Mouse (Mus musculus): Measurements from ENCODE around the gene Hivep1. TPM values are rescaled to one million over a fixed set of nuclear protein-coding genes. Genes with fewer than 3 reads are reported as not detected.
A peak's percentile ranks its signal among the peaks of the same experiment; 100 is the strongest.

The Hivep1 gene
- polyA plus RNA-seq, 1 experiment from 2014 or later: 16.8 TPM

DNA sequence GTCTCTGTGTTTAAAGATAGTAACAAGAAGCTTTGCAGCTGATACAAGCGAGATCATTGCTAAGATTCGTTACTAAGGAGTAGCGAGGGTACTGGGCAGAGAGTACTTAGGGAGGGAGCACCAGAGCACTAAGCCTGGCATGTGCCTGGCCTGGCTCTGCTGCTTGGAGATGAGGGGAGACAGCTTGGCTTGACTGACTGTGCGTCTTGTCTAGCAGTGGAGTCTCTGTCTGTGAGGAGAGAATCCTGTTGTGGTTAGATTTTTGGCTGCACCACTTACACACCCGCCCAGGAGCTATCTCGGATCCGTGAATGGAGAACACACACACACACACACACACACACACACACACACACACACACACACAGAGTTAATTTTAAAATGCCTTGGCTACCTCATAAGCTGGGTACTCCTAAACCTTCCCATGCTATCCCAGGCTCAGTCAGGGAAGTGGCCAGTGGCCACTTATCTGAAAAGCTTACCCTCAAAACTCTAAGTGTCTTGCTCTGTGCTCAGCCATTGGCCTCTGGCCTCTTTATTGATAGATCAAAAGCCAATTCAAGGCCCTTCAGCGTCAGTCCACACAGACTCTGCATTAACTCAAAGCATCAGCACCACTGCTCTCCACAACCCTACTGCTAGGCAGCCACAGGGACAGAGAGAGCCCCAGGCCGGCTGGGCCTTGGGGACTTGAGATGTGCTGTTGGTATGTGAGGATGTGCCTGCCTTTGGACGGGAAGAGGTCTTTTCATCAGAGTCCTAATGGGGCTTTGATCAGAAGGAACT is 28.5 kb downstream of the Hivep1 start:
- H3K9ac ChIP-seq: no peak overlapping the region
- H3K27me3 ChIP-seq: no peaks in the 10 kb centered on the region
- no peak overlapping the region for H3K4me2 ChIP-seq
- no peak overlapping the region for H3K4me3 ChIP-seq
- no peaks in the 10 kb centered on the region for H3K4me1 ChIP-seq
- H3K9me3 ChIP-seq (replicated peaks): no peaks in the 10 kb centered on the region
- H3K36me3 ChIP-seq (ENCODE audit: poor library complexity, severe bottlenecking): peaks cover 33% of the 10 kb centered on the region
- no peak overlapping the region for H3K27ac ChIP-seq
- 68% methylated on average over 10 of the region's 10 CpGs for WGBS
- no peak for ATAC-seq

GRCm38 (mm10) chr13:42088339-42088738 is 36.5 kb downstream of the Hivep1 start:
- no peaks in the 10 kb centered on the region for H3K9me3 ChIP-seq (replicated peaks)
- no peak overlapping the region for H3K4me2 ChIP-seq
- no peak overlapping the region for H3K4me3 ChIP-seq
- 67% methylated on average over 5 of the region's 5 CpGs for WGBS
- peaks cover 12% of the 10 kb centered on the region for H3K4me1 ChIP-seq
- no peak overlapping the region for H3K9ac ChIP-seq
- no peak overlapping the region for H3K27ac ChIP-seq
- H3K36me3 ChIP-seq (ENCODE audit: poor library complexity, severe bottlenecking): no peaks in the 10 kb centered on the region
- ATAC-seq: no peak
- H3K27me3 ChIP-seq: no peaks in the 10 kb centered on the region

- Histone ChIP-seq H3K4me1 (peaks cover 17% of the 10 kb centered on the region), H3K9me3 (replicated peaks) (no peaks in the 10 kb centered on the region), H3K9ac (no peak overlapping the region), H3K36me3 (ENCODE audit: poor library complexity, severe bottlenecking) (no peaks in the 10 kb centered on the region), H3K27me3 (no peaks in the 10 kb centered on the region), H3K4me2 (no peak overlapping the region), H3K27ac (no peak overlapping the region), H3K4me3 (no peak overlapping the region)
- WGBS: 72% methylated on average over 8 of the region's 8 CpGs
- no peak for ATAC-seq
Observed at GRCm38 (mm10) chr13:42089025-42089424, 37.2 kb downstream of the Hivep1 start.

DNA sequence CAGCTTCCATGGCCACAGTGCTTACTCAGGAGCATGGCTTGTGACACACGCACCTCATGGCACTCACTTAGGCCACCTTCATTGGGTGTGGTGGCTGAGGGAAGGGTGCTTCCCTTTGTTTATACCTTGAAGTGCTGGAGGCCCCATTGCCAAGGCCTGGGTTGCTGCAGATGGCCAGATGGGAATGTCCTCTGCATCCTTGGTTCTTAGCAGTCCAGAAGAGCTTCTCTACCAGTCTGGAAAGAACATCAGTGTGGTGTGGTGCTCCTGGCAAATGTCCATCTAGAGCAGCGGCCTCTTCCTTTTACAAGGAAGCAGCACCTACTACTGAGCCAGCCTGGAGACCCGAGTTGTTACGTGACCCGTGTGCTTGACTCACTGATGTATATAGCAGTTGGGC is 38.9 kb downstream of the Hivep1 start:
- Histone ChIP-seq H3K27me3 (no peaks in the 10 kb centered on the region), H3K9ac (no peak overlapping the region), H3K36me3 (ENCODE audit: poor library complexity, severe bottlenecking) (no peaks in the 10 kb centered on the region), H3K27ac (no peak overlapping the region), H3K4me1 (peaks cover 19% of the 10 kb centered on the region), H3K4me3 (no peak overlapping the region), H3K4me2 (no peak overlapping the region), H3K9me3 (replicated peaks) (no peaks in the 10 kb centered on the region)
- WGBS: 88% methylated on average over 5 of the region's 5 CpGs
- no peak for ATAC-seq

DNA sequence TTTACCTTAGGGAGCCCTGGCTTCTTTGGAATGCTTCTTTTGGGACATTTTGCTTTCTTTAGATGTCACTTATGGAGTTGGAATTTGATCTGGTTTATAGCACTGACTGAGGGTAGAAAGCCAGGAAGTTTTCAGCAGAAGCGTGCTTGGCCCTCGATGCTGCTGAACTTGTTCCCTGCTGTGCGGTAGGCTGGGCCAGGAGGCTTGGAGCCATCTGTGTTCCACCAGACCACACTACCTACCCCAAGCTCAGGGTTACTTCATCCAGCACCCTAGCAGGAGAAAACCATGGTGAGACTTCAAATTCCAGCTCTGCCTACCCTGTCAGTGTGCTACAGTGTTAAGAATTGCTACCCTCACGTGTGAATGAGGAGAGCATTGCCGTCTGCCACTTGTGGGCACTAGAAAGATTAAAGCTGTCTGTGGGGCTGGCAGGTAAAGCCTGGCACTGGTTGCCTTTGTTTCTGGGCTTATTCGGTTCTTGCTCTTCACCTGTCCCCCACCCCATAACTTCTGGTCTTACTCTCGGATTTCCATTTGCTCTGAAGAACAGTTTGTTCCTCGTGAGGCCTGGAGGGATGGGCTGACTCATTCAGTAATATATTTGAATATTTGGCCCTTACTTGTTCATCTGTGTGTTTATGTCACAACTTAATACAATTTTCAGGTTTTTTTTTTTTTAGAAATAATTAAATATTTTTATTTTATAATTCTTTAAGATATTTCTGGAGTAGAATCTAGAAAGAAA is 40.7 kb downstream of the Hivep1 start:
- Histone ChIP-seq H3K27ac (no peak overlapping the region), H3K9ac (no peak overlapping the region), H3K4me3 (no peak overlapping the region), H3K4me2 (no peak overlapping the region), H3K36me3 (ENCODE audit: poor library complexity, severe bottlenecking) (no peaks in the 10 kb centered on the region), H3K9me3 (replicated peaks) (no peaks in the 10 kb centered on the region), H3K27me3 (no peaks in the 10 kb centered on the region), H3K4me1 (peaks cover 27% of the 10 kb centered on the region)
- WGBS: 59% methylated on average over 8 of the region's 8 CpGs
- ATAC-seq: no peak

GRCm38 (mm10) chr13:42093268-42094042 is 41.6 kb downstream of the Hivep1 start:
- 66% methylated on average over 12 of the region's 12 CpGs for WGBS
- no peak overlapping the region for H3K27ac ChIP-seq
- H3K4me3 ChIP-seq: no peak overlapping the region

GRCm38 (mm10) chr13:42095826-42096515 is 44.1 kb downstream of the Hivep1 start:
- peaks cover 7% of the 10 kb centered on the region; the same call in 1 of the 2 replicates for H3K36me3 ChIP-seq (ENCODE audit: poor library complexity, severe bottlenecking)
- no peak overlapping the region for H3K9ac ChIP-seq
- H3K4me1 ChIP-seq: peaks cover 33% of the 10 kb centered on the region
- H3K9me3 ChIP-seq (replicated peaks): no peaks in the 10 kb centered on the region
- H3K4me2 ChIP-seq: no peak overlapping the region
- H3K4me3 ChIP-seq: no peak overlapping the region
- H3K27ac ChIP-seq: no peak overlapping the region
- ATAC-seq: no peak
- H3K27me3 ChIP-seq: no peaks in the 10 kb centered on the region
- 84% methylated on average over 10 of the region's 10 CpGs for WGBS

More at GRCm38 (mm10) chr13:42093268-42094042, 41.6 kb downstream of the Hivep1 start:
- H3K9ac ChIP-seq: no peak overlapping the region
- ATAC-seq: no peak
- no peaks in the 10 kb centered on the region for H3K9me3 ChIP-seq (replicated peaks)
- H3K4me2 ChIP-seq: no peak overlapping the region
- H3K27me3 ChIP-seq: no peaks in the 10 kb centered on the region
- H3K36me3 ChIP-seq (ENCODE audit: poor library complexity, severe bottlenecking): peaks cover 6% of the 10 kb centered on the region; the same call in 1 of the 2 replicates
- H3K4me1 ChIP-seq: peaks cover 27% of the 10 kb centered on the region

GRCm38 (mm10) chr13:42097109-42097508 is 45.3 kb downstream of the Hivep1 start:
- peaks cover 39% of the 10 kb centered on the region for H3K4me1 ChIP-seq
- peaks cover 7% of the 10 kb centered on the region; the same call in 1 of the 2 replicates for H3K36me3 ChIP-seq (ENCODE audit: poor library complexity, severe bottlenecking)
- no peak for ATAC-seq
- H3K27ac ChIP-seq: no peak overlapping the region
- H3K27me3 ChIP-seq: no peaks in the 10 kb centered on the region
- H3K4me3 ChIP-seq: no peak overlapping the region
- no peak overlapping the region for H3K9ac ChIP-seq
- H3K4me2 ChIP-seq: no peak overlapping the region
- H3K9me3 ChIP-seq (replicated peaks): no peaks in the 10 kb centered on the region

- H3K4me3 ChIP-seq: no peak overlapping the region
- no peak overlapping the region for H3K27ac ChIP-seq
- WGBS: 98% methylated on average over 1 of the region's 1 CpGs
- no peaks in the 10 kb centered on the region for H3K9me3 ChIP-seq (replicated peaks)
- no peak overlapping the region for H3K9ac ChIP-seq
- H3K4me1 ChIP-seq: peaks cover 43% of the 10 kb centered on the region
- H3K36me3 ChIP-seq (ENCODE audit: poor library complexity, severe bottlenecking): peaks cover 7% of the 10 kb centered on the region; the same call in 1 of the 2 replicates
- ATAC-seq: no peak
- no peak overlapping the region for H3K4me2 ChIP-seq
- no peaks in the 10 kb centered on the region for H3K27me3 ChIP-seq
Observed at GRCm38 (mm10) chr13:42098522-42098921, 46.7 kb downstream of the Hivep1 start.

DNA sequence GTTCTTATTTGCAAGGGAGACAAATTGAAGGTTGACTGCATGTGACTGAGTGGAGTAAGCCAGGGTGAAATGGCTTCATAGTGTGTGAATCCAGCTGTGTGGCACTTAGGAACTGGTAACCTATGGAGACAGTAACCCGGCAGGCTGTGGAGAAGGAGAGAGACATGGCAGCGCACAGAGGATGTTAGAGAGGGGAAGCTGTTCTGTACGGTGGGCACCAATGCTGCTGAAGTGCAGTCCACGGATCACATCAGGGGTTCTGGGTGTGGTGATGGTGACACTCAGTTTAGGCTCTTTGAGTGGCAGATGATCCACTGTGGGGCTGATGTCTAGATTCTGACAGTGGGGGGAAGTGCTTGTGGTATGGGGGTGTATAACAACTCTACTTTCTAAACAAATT is 47.7 kb downstream of the Hivep1 start:
- 88% methylated on average over 4 of the region's 4 CpGs for WGBS
- no peak overlapping the region for H3K9ac ChIP-seq
- H3K27me3 ChIP-seq: no peaks in the 10 kb centered on the region
- no peaks in the 10 kb centered on the region for H3K9me3 ChIP-seq (replicated peaks)
- peaks cover 7% of the 10 kb centered on the region; the same call in 1 of the 2 replicates for H3K36me3 ChIP-seq (ENCODE audit: poor library complexity, severe bottlenecking)
- no peak overlapping the region for H3K4me3 ChIP-seq
- no peak for ATAC-seq
- H3K4me2 ChIP-seq: no peak overlapping the region
- H3K27ac ChIP-seq: no peak overlapping the region
- peaks cover 44% of the 10 kb centered on the region for H3K4me1 ChIP-seq

- Histone ChIP-seq H3K9me3 (replicated peaks) (no peaks in the 10 kb centered on the region), H3K36me3 (ENCODE audit: poor library complexity, severe bottlenecking) (peaks cover 7% of the 10 kb centered on the region; the same call in 1 of the 2 replicates), H3K27ac (peak overlapping the region; percentile 51), H3K4me1 (peaks cover 33% of the 10 kb centered on the region), H3K9ac (peak overlapping the region; percentile 30; the same call in 1 of the 2 replicates), H3K4me3 (no peak overlapping the region), H3K4me2 (peak overlapping the region; percentile 14), H3K27me3 (no peaks in the 10 kb centered on the region)
- peak; percentile 45 for ATAC-seq
- WGBS: 37% methylated on average over 13 of the region's 13 CpGs
Observed at GRCm38 (mm10) chr13:42101440-42102190, 49.8 kb downstream of the Hivep1 start.

Measured in forebrain, embryonic 13.5 days (tissue).